Mouse (Mus musculus) hindbrain, embryonic 16.5 days (tissue): Measurements from ENCODE around the gene Bend5. TPM values are rescaled to one million over a fixed set of nuclear protein-coding genes. Genes with fewer than 3 reads are reported as not detected.

Source experiments
- ATAC-seq: fragments of 200-750 bp; cut with Nextera tagmentation; 2 replicates; pipeline ENCODE4 v1.8.0; 2017; ENCODE audit warnings: moderate TSS enrichment, moderate library complexity
- H3K27ac ChIP-seq: fragments of 300-500 bp; sonication (generic); 2 replicates; pipeline ENCODE4 v1.5.1; 2014; ENCODE audit warnings: low read depth, mild to moderate bottlenecking, control low read depth, low read length, moderate library complexity
- H3K27me3 ChIP-seq: fragments of 300-500 bp; sonication (generic); replicated peaks from 2 replicates; pipeline ENCODE4 v1.6.1; 2014; ENCODE audit warnings: low read length; ENCODE audit not compliant: control insufficient read depth, insufficient read depth
- H3K36me3 ChIP-seq: fragments of 300-500 bp; sonication (generic); 2 replicates; pipeline ENCODE4 v1.6.1; 2014; ENCODE audit warnings: mild to moderate bottlenecking, low read length, moderate library complexity, mixed read lengths; ENCODE audit not compliant: control insufficient read depth, insufficient read depth
- H3K4me1 ChIP-seq: fragments of 300-500 bp; sonication (generic); 2 replicates; pipeline ENCODE4 v1.6.1; 2014; ENCODE audit warnings: low read depth, low read length; ENCODE audit not compliant: control insufficient read depth, insufficient read depth
- H3K4me2 ChIP-seq: fragments of 300-500 bp; sonication (generic); 2 replicates; pipeline ENCODE4 v1.6.1; 2014; ENCODE audit warnings: mild to moderate bottlenecking, low read length, control low read depth, moderate library complexity
- H3K4me3 ChIP-seq: fragments of 300-500 bp; sonication (generic); 2 replicates; pipeline ENCODE4 v1.5.1; 2014; ENCODE audit warnings: mild to moderate bottlenecking, low read length, control low read depth, moderate library complexity
- H3K9ac ChIP-seq: fragments of 300-500 bp; sonication (generic); 2 replicates; pipeline ENCODE4 v1.6.1; 2014; ENCODE audit warnings: low read depth, mild to moderate bottlenecking, control low read depth, low read length, moderate library complexity
- H3K9me3 ChIP-seq: fragments of 300-500 bp; sonication (generic); 2 replicates; pipeline ENCODE4 v1.6.1; 2014; ENCODE audit warnings: mild to moderate bottlenecking, low read length, moderate library complexity; ENCODE audit not compliant: control insufficient read depth
- whole genome bisulfite sequencing: fragments of 180-500 bp; shearing (Covaris S2); extraction: QIAGEN DNeasy Blood & Tissue Kit; methylation state at CpG from one replicate; pipeline ENCODE4 v1.1.7; 2014; 5-methylcytosine and 5-hydroxymethylcytosine counted together
- polyA plus RNA-seq: library from polyadenylated mRNA; unstranded; fragments of >200 nt; fragmentation: Nextera tagmentation; extraction: Ambion mirVana; gene quantifications from 2 replicates; pipeline ENCODE4 v1.2.1, GENCODE M21; 2015

The Bend5 gene
- polyA plus RNA-seq, 1 experiment from 2014 or later, result 44.9 TPM

- no peak for ATAC-seq
- Histone ChIP-seq H3K4me1 (no peaks in the 10 kb centered on the region; the same call in none of the 2 replicates), H3K9ac (no peak overlapping the region), H3K27ac (0 out of 2 replicates have a peak overlapping the region, but pooled peaks have one; percentile 23), H3K4me3 (no peak overlapping the region), H3K4me2 (no peak overlapping the region), H3K9me3 (no peaks in the 10 kb centered on the region), H3K36me3 (no peaks in the 10 kb centered on the region), H3K27me3 (no peaks in the 10 kb centered on the region)
- 72% methylated on average over 4 of the region's 4 CpGs for WGBS
These were observed 53.0 kb downstream of the Bend5 start for GRCm38 (mm10) chr4:111467796-111468195.

- no peak overlapping the region for H3K27ac ChIP-seq
- H3K9me3 ChIP-seq, result no peaks in the 10 kb centered on the region
These were observed 55.0 kb downstream of the Bend5 start for GRCm38 (mm10) chr4:111469847-111470246.

GRCm38 (mm10) chr4:111471726-111472125 is 56.9 kb downstream of the Bend5 start:
- Histone ChIP-seq H3K4me1 (peaks cover 3% of the 10 kb centered on the region), H3K36me3 (no peaks in the 10 kb centered on the region), H3K4me2 (no peak overlapping the region), H3K27me3 (no peaks in the 10 kb centered on the region), H3K9ac (no peak overlapping the region), H3K27ac (no peak overlapping the region), H3K4me3 (no peak overlapping the region), H3K9me3 (no peaks in the 10 kb centered on the region)
- no peak for ATAC-seq
- WGBS, result 73% methylated on average over 3 of the region's 3 CpGs

More at GRCm38 (mm10) chr4:111469847-111470246, 55.0 kb downstream of the Bend5 start:
- no peak; the same call in 1 of the 2 replicates for ATAC-seq
- no peak overlapping the region for H3K9ac ChIP-seq
- H3K4me1 ChIP-seq, result peaks cover 3% of the 10 kb centered on the region
- H3K4me2 ChIP-seq, result no peak overlapping the region
- H3K4me3 ChIP-seq, result no peak overlapping the region
- H3K36me3 ChIP-seq, result no peaks in the 10 kb centered on the region
- WGBS, result 72% methylated on average over 2 of the region's 2 CpGs
- no peaks in the 10 kb centered on the region for H3K27me3 ChIP-seq

GRCm38 (mm10) chr4:111472511-111472910 is 57.7 kb downstream of the Bend5 start:
- Histone ChIP-seq H3K4me3 (no peak overlapping the region), H3K4me1 (peaks cover 3% of the 10 kb centered on the region), H3K27me3 (no peaks in the 10 kb centered on the region), H3K27ac (no peak overlapping the region), H3K4me2 (no peak overlapping the region), H3K36me3 (no peaks in the 10 kb centered on the region), H3K9ac (no peak overlapping the region), H3K9me3 (no peaks in the 10 kb centered on the region)
- WGBS, result 46% methylated on average over 3 of the region's 3 CpGs
- ATAC-seq, result no peak

GRCm38 (mm10) chr4:111473014-111473413 is 58.2 kb downstream of the Bend5 start:
- Histone ChIP-seq H3K9ac (no peak overlapping the region), H3K4me1 (peaks cover 3% of the 10 kb centered on the region), H3K4me3 (no peak overlapping the region), H3K27ac (no peak overlapping the region), H3K27me3 (no peaks in the 10 kb centered on the region), H3K9me3 (no peaks in the 10 kb centered on the region), H3K4me2 (no peak overlapping the region), H3K36me3 (no peaks in the 10 kb centered on the region)
- WGBS, result 50% methylated on average over 1 of the region's 1 CpGs
- ATAC-seq, result no peak

GRCm38 (mm10) chr4:111475374-111475971 is 60.7 kb downstream of the Bend5 start:
- H3K36me3 ChIP-seq, result no peaks in the 10 kb centered on the region
- H3K27me3 ChIP-seq, result no peaks in the 10 kb centered on the region
- no peaks in the 10 kb centered on the region for H3K9me3 ChIP-seq
- H3K4me3 ChIP-seq, result no peak overlapping the region
- WGBS, result 32% methylated on average over 10 of the region's 10 CpGs
- H3K9ac ChIP-seq, result no peak overlapping the region
- H3K4me1 ChIP-seq, result peaks cover 3% of the 10 kb centered on the region
- no peak overlapping the region for H3K27ac ChIP-seq
- peak; percentile 73 for ATAC-seq
- H3K4me2 ChIP-seq, result no peak overlapping the region

- no peaks in the 10 kb centered on the region for H3K27me3 ChIP-seq
These were observed 62.7 kb downstream of the Bend5 start for GRCm38 (mm10) chr4:111477507-111477906.

GRCm38 (mm10) chr4:111483499-111483898 is 68.7 kb downstream of the Bend5 start:
- Histone ChIP-seq H3K27me3 (no peaks in the 10 kb centered on the region), H3K27ac (no peak overlapping the region), H3K4me3 (no peak overlapping the region), H3K36me3 (no peaks in the 10 kb centered on the region), H3K4me1 (no peaks in the 10 kb centered on the region), H3K4me2 (no peak overlapping the region), H3K9ac (no peak overlapping the region), H3K9me3 (no peaks in the 10 kb centered on the region)
- WGBS, result 87% methylated on average over 5 of the region's 5 CpGs
- ATAC-seq, result no peak

More at GRCm38 (mm10) chr4:111477507-111477906, 62.7 kb downstream of the Bend5 start:
- WGBS, result 42% methylated on average over 4 of the region's 4 CpGs
- Histone ChIP-seq H3K4me3 (no peak overlapping the region), H3K9me3 (no peaks in the 10 kb centered on the region), H3K27ac (no peak overlapping the region), H3K4me2 (no peak overlapping the region), H3K4me1 (peaks cover 3% of the 10 kb centered on the region; the same call in 1 of the 2 replicates), H3K9ac (no peak overlapping the region), H3K36me3 (no peaks in the 10 kb centered on the region)
- ATAC-seq, result no peak

GRCm38 (mm10) chr4:111485189-111485588 is 70.4 kb downstream of the Bend5 start:
- H3K4me3 ChIP-seq, result no peak overlapping the region
- no peak overlapping the region for H3K4me2 ChIP-seq
- peak; percentile 66 for ATAC-seq
- H3K9me3 ChIP-seq, result no peaks in the 10 kb centered on the region
- H3K27ac ChIP-seq, result no peak overlapping the region
- no peaks in the 10 kb centered on the region for H3K27me3 ChIP-seq
- WGBS, result 58% methylated on average over 5 of the region's 5 CpGs
- no peaks in the 10 kb centered on the region for H3K4me1 ChIP-seq
- H3K36me3 ChIP-seq, result no peaks in the 10 kb centered on the region
- no peak overlapping the region for H3K9ac ChIP-seq
